Mouse (Mus musculus): ENCODE results near the gene Senp1. TPM values are rescaled to one million over a fixed set of nuclear protein-coding genes. Genes with fewer than 3 reads are reported as not detected.

Senp1 gene
- polyA plus RNA-seq, 1 experiment from 2014 or later = 27.2 TPM

- peak overlapping the region; percentile 47 for H3K4me3 ChIP-seq (ENCODE audit: low read depth, low read length)
- peaks cover 31% of the 10 kb centered on the region for H3K27me3 ChIP-seq (replicated peaks; ENCODE audit: control insufficient read depth, insufficient read depth, low read length)
- peak overlapping the region; percentile 89 for H3K4me2 ChIP-seq (ENCODE audit: low read depth, low read length)
- H3K9ac ChIP-seq (ENCODE audit: low read depth, low read length) = peak overlapping the region; percentile 67
- peaks cover 23% of the 10 kb centered on the region for H3K4me1 ChIP-seq (ENCODE audit: control insufficient read depth, insufficient read depth, low read length)
- H3K36me3 ChIP-seq (ENCODE audit: control insufficient read depth, insufficient read depth, low read length) = no peaks in the 10 kb centered on the region
- 1% methylated on average over 13 of the region's 19 CpGs for WGBS
- peak overlapping the region; percentile 86 for H3K27ac ChIP-seq (replicated peaks; ENCODE audit: low read depth, low read length)
- DNase-seq (ENCODE audit: low spot score) (peak; percentile 63), ATAC-seq (ENCODE audit: low read depth) (no peak; the same call in 1 of the 2 replicates)
- no peaks in the 10 kb centered on the region for H3K9me3 ChIP-seq (ENCODE audit: control insufficient read depth, low read length)
These were observed 88.8 kb downstream of the Senp1 start for GRCm38 (mm10) chr15:98004740-98005159.

GRCm38 (mm10) chr15:98003822-98004739 lies 89.5 kb downstream of the Senp1 start, which contains the start of gene Col2a1:
Gene Col2a1 (minus strand): TSS chr15:98004695.
- H3K27me3 ChIP-seq (replicated peaks; ENCODE audit: control insufficient read depth, insufficient read depth, low read length) = peaks cover 35% of the 10 kb centered on the region
- DNase-seq (ENCODE audit: low spot score) = no peak
- 1% methylated on average over 32 of the region's 59 CpGs for WGBS

GRCm38 (mm10) chr15:98002991-98003821 lies 90.3 kb downstream of the Senp1 start:
- Histone ChIP-seq H3K27ac (replicated peaks; ENCODE audit: low read depth, low read length) (peak overlapping the region; percentile 86), H3K4me3 (ENCODE audit: low read depth, low read length) (peak overlapping the region; percentile 47)
- WGBS = under 1% methylated on average over 41 of the region's 42 CpGs

More at GRCm38 (mm10) chr15:98003822-98004739, 89.5 kb downstream of the Senp1 start, which contains the start of gene Col2a1:
- peak within 1 kb of the TSS; percentile 89 for H3K4me2 ChIP-seq (ENCODE audit: low read depth, low read length)
- peaks cover 23% of the 10 kb centered on the region for H3K4me1 ChIP-seq (ENCODE audit: control insufficient read depth, insufficient read depth, low read length)
- peak within 1 kb of the TSS; percentile 67 for H3K9ac ChIP-seq (ENCODE audit: low read depth, low read length)
- no peaks in the 10 kb centered on the region for H3K9me3 ChIP-seq (ENCODE audit: control insufficient read depth, low read length)
- ATAC-seq (ENCODE audit: low read depth) = peak; percentile 48
- peak within 1 kb of the TSS; percentile 47 for H3K4me3 ChIP-seq (ENCODE audit: low read depth, low read length)
- peak within 1 kb of the TSS; percentile 86 for H3K27ac ChIP-seq (replicated peaks; ENCODE audit: low read depth, low read length)
- no peaks in the 10 kb centered on the region for H3K36me3 ChIP-seq (ENCODE audit: control insufficient read depth, insufficient read depth, low read length)

GRCm38 (mm10) chr15:98002113-98002990 lies 91.2 kb downstream of the Senp1 start:
- peak; percentile 50 for ATAC-seq (ENCODE audit: low read depth)
- Histone ChIP-seq H3K4me1 (ENCODE audit: control insufficient read depth, insufficient read depth, low read length) (peaks cover 23% of the 10 kb centered on the region), H3K27me3 (replicated peaks; ENCODE audit: control insufficient read depth, insufficient read depth, low read length) (peaks cover 35% of the 10 kb centered on the region)

More at GRCm38 (mm10) chr15:98002991-98003821, 90.3 kb downstream of the Senp1 start:
- DNase-seq (ENCODE audit: low spot score) (peak; percentile 59), ATAC-seq (ENCODE audit: low read depth) (peak; percentile 13)
- H3K4me1 ChIP-seq (ENCODE audit: control insufficient read depth, insufficient read depth, low read length) = peaks cover 23% of the 10 kb centered on the region
- H3K4me2 ChIP-seq (ENCODE audit: low read depth, low read length) = peak overlapping the region; percentile 89
- H3K36me3 ChIP-seq (ENCODE audit: control insufficient read depth, insufficient read depth, low read length) = no peaks in the 10 kb centered on the region
- H3K9me3 ChIP-seq (ENCODE audit: control insufficient read depth, low read length) = no peaks in the 10 kb centered on the region
- peak overlapping the region; percentile 67 for H3K9ac ChIP-seq (ENCODE audit: low read depth, low read length)
- peaks cover 35% of the 10 kb centered on the region for H3K27me3 ChIP-seq (replicated peaks; ENCODE audit: control insufficient read depth, insufficient read depth, low read length)

GRCm38 (mm10) chr15:98001321-98002112 lies 92.0 kb downstream of the Senp1 start:
- Histone ChIP-seq H3K36me3 (ENCODE audit: control insufficient read depth, insufficient read depth, low read length) (no peaks in the 10 kb centered on the region), H3K4me3 (ENCODE audit: low read depth, low read length) (peak overlapping the region; percentile 47), H3K4me1 (ENCODE audit: control insufficient read depth, insufficient read depth, low read length) (peaks cover 27% of the 10 kb centered on the region), H3K4me2 (ENCODE audit: low read depth, low read length) (peak overlapping the region; percentile 89), H3K27me3 (replicated peaks; ENCODE audit: control insufficient read depth, insufficient read depth, low read length) (peaks cover 35% of the 10 kb centered on the region), H3K9ac (ENCODE audit: low read depth, low read length) (peak overlapping the region; percentile 67), H3K9me3 (ENCODE audit: control insufficient read depth, low read length) (no peaks in the 10 kb centered on the region), H3K27ac (replicated peaks; ENCODE audit: low read depth, low read length) (peak overlapping the region; percentile 86)
- peak; percentile 4 for ATAC-seq (ENCODE audit: low read depth)
- DNase-seq (ENCODE audit: low spot score) = peak; percentile 54
- 1% methylated on average over 37 of the region's 37 CpGs for WGBS

More at GRCm38 (mm10) chr15:98002113-98002990, 91.2 kb downstream of the Senp1 start:
- Histone ChIP-seq H3K9ac (ENCODE audit: low read depth, low read length) (peak overlapping the region; percentile 67), H3K4me3 (ENCODE audit: low read depth, low read length) (peak overlapping the region; percentile 47), H3K4me2 (ENCODE audit: low read depth, low read length) (peak overlapping the region; percentile 89), H3K27ac (replicated peaks; ENCODE audit: low read depth, low read length) (peak overlapping the region; percentile 86), H3K36me3 (ENCODE audit: control insufficient read depth, insufficient read depth, low read length) (no peaks in the 10 kb centered on the region), H3K9me3 (ENCODE audit: control insufficient read depth, low read length) (no peaks in the 10 kb centered on the region)
- under 1% methylated on average over 36 of the region's 42 CpGs for WGBS
- DNase-seq (ENCODE audit: low spot score) = peak; percentile 77

- Histone ChIP-seq H3K36me3 (ENCODE audit: control insufficient read depth, insufficient read depth, low read length) (peaks cover 13% of the 10 kb centered on the region; the same call in 1 of the 2 replicates), H3K4me3 (ENCODE audit: low read depth, low read length) (peak overlapping the region; percentile 1; the same call in 1 of the 2 replicates), H3K27ac (replicated peaks; ENCODE audit: low read depth, low read length) (peak overlapping the region; percentile 25), H3K9ac (ENCODE audit: low read depth, low read length) (no peak overlapping the region), H3K4me1 (ENCODE audit: control insufficient read depth, insufficient read depth, low read length) (peaks cover 22% of the 10 kb centered on the region), H3K27me3 (replicated peaks; ENCODE audit: control insufficient read depth, insufficient read depth, low read length) (peaks cover 30% of the 10 kb centered on the region), H3K9me3 (ENCODE audit: control insufficient read depth, low read length) (no peaks in the 10 kb centered on the region), H3K4me2 (ENCODE audit: low read depth, low read length) (peak overlapping the region; percentile 89)
- ATAC-seq (ENCODE audit: low read depth) (no peak), DNase-seq (ENCODE audit: low spot score) (no peak)
- WGBS = 30% methylated on average over 7 of the region's 7 CpGs
These were observed 93.6 kb downstream of the Senp1 start for GRCm38 (mm10) chr15:97999991-98000390.

- ATAC-seq (ENCODE audit: low read depth) = no peak
- peak overlapping the region; percentile 89 for H3K4me2 ChIP-seq (ENCODE audit: low read depth, low read length)
- peaks cover 16% of the 10 kb centered on the region; the same call in 1 of the 2 replicates for H3K36me3 ChIP-seq (ENCODE audit: control insufficient read depth, insufficient read depth, low read length)
- DNase-seq (ENCODE audit: low spot score) = no peak
- peak overlapping the region; percentile 1; the same call in 1 of the 2 replicates for H3K4me3 ChIP-seq (ENCODE audit: low read depth, low read length)
- peak overlapping the region; percentile 25 for H3K27ac ChIP-seq (replicated peaks; ENCODE audit: low read depth, low read length)
- WGBS = 47% methylated on average over 13 of the region's 13 CpGs
- H3K9ac ChIP-seq (ENCODE audit: low read depth, low read length) = 0 out of 2 replicates have a peak overlapping the region, but pooled peaks have one; percentile 20
- peaks cover 21% of the 10 kb centered on the region for H3K4me1 ChIP-seq (ENCODE audit: control insufficient read depth, insufficient read depth, low read length)
- H3K27me3 ChIP-seq (replicated peaks; ENCODE audit: control insufficient read depth, insufficient read depth, low read length) = peaks cover 29% of the 10 kb centered on the region
- no peaks in the 10 kb centered on the region for H3K9me3 ChIP-seq (ENCODE audit: control insufficient read depth, low read length)
These were observed 94.0 kb downstream of the Senp1 start for GRCm38 (mm10) chr15:97999546-97999945.
